Mouse (Mus musculus) stomach, postnatal 0 days (tissue): ENCODE measurements around the gene Pafah1b2.

Experiments
- CTCF ChIP-seq: IDR thresholded peaks from 2 replicates; pipeline ENCODE4 v1.5.1; 2016; ENCODE audit warnings: antibody characterized with exemption, low read depth, mild to moderate bottlenecking, moderate library complexity
- EP300 ChIP-seq: optimal IDR thresholded peaks from 2 replicates; pipeline ENCODE3; 2016; ENCODE audit warnings: antibody characterized with exemption

GRCm38 (mm10) chr9:45952057-45952456 lies 60.4 kb downstream of the Pafah1b2 start:
- no peak for TF ChIP-seq CTCF
- TF ChIP-seq EP300: no peak
